Mouse (Mus musculus) T-helper 2 cell (primary cell): ENCODE results near the gene Etnk2.

ENCODE experiments used
- in situ Hi-C: fragments of 300-600 bp; cut with MboI, MseI; formaldehyde crosslinking; loops from one replicate; pipeline ENCODE4 v1.15.1; 2025; ENCODE audit warnings: high pct_unique_total_duplicates

The Etnk2 gene

GRCm38 (mm10) chr1:133382552-133383155, 19.3 kb downstream of the Etnk2 start:
- in situ Hi-C loops, result no loop called here

GRCm38 (mm10) chr1:133383157-133383783, 19.9 kb downstream of the Etnk2 start:
- in situ Hi-C loops, result no loop called here

DNA sequence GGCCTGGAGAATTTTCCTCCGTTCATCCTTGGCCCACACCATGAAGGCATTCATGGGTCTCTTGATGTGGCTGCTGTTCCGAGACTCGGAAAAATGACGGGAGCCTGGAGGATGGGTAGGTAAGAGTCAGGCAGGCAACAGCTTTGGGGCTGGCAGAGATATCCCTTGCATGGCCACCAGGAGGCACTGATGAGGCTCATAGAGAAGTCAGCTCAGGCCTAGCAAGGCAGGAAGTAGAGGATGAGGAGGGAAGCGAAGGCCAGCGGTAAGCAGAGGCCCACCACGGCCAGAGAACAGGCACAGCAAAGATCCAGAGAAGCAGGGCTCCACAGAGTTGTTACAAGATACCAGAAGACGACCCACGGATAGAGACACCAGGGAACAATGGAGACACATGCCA, 22.1 kb downstream of the Etnk2 start:
- in situ Hi-C loops, result loop anchor here (5.0 kb wide), 1 partner anchor 217 kb away; no protein-coding TSS in a partner anchor

DNA sequence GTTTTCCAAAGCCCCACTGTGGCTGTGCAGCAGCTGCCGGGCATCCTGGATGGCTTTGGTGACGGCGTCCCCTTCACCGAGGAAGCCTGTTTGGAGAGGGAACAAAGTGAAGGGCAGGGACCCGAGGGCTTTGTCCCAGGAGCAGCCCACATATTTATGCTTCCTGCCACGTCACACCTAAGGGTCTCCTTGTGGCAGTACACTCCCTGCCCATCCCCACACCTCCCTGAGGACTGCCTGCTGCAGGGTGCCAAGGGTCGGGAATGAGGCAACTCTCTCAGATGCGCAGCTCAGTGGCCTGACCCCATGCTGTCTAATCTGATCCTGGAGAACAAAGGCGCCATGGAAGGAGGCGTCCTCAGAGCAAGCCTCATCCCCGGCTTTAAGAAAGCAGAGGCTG, 22.8 kb downstream of the Etnk2 start:
- in situ Hi-C loops, result loop anchor here (5.0 kb wide), 1 partner anchor 216 kb away; no protein-coding TSS in a partner anchor

- in situ Hi-C loops, result loop anchor here (5.0 kb wide), 1 partner anchor 215 kb away; no protein-coding TSS in a partner anchor
Observed at GRCm38 (mm10) chr1:133387539-133388268, 24.3 kb downstream of the Etnk2 start.

- in situ Hi-C loops, result no loop called here
Observed at GRCm38 (mm10) chr1:133394702-133395101, 31.3 kb downstream of the Etnk2 start.

- in situ Hi-C loops, result no loop called here
Observed at GRCm38 (mm10) chr1:133396693-133397092, 33.3 kb downstream of the Etnk2 start.

DNA sequence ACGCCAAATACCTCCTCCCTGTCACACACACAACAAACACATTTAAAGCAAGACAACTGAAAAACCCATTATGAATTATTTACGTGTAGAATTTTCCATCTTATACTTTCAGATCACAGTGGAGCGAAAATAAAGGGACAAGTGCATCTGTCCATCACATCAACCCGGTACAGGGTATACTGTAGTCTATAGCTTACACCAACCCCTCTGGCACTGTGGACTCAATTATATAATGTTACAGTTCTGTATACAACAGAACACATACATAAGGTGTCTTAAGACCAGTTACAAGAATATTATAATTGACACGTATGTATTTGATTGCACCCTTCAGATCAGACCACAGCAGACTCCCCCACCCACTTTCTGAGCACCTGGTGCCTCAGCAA, 33.7 kb downstream of the Etnk2 start:
- in situ Hi-C loops, result no loop called here

DNA sequence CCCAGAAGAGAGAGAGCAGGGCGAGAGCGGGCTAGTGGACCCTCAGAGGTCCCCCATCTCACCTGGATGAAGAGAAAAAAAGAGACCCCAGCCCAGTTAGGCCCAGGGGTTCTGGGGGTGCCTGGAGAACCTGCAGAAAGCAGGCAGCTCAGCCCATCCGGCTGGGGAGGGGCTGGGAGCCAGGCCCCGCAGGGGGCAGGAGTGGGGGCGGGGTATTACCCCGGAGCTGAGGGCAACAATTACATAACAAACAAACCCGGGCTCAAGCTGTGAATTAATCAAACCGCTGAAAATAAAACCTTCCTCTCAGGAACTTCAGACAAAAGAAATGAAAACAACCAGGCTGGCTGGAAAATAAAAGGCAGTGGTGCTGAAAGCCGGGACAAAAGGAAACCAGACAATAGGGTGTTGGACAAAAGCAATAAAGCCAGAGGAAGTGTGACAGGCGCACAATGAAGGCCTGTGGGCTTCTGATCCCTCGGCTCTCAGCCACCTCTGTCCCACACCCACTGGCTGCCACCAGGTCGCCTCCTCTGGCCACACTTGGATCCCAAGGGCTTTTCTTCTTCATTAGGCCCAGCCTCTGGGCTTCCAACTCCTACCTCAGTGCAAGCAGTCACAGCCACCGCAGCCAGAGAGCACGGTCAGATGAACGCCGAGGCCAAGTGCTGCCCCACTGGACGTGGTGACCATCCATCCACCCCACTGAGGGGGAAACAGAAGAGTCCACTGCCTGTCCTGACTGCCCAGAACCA, 34.3 kb downstream of the Etnk2 start:
- in situ Hi-C loops, result no loop called here

DNA sequence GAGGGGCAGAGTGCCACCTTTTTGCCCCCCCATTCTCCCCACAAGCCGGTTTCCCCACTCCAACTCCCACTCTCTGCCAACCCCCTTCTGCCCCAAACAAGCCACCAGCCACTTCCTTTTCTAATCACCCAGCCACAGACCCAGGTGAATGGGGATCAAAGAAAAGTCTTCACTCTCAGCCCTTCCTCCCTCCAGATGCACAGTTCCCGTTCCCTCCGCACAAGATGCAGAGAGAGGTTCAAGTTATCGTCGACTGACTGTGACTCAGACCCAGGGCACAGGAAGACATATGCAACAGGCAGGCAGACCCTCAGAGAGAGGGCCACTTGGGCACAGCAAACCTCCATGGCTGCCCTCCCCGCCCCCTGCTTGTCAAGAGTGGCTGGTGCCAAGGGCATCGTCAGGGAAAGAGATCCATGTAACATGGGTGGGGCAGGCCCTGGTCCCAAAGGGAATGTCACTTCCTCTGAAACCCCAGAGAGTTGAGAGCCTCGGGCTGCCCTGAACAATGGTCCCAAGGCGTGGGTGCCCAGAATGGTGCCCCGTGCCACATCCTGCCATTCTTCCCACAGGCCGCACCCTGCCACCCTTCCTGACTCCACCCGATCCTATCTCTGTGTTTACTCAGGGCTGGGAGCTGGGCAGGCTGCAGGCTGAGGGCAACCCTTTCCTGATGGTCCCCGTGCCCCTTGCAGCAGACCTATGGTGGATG, 36.8 kb downstream of the Etnk2 start:
- in situ Hi-C loops, result no loop called here

- in situ Hi-C loops, result no loop called here
Observed at GRCm38 (mm10) chr1:133404005-133404404, 40.6 kb downstream of the Etnk2 start.

GRCm38 (mm10) chr1:133406614-133407013, 43.2 kb downstream of the Etnk2 start:
- in situ Hi-C loops, result no loop called here

DNA sequence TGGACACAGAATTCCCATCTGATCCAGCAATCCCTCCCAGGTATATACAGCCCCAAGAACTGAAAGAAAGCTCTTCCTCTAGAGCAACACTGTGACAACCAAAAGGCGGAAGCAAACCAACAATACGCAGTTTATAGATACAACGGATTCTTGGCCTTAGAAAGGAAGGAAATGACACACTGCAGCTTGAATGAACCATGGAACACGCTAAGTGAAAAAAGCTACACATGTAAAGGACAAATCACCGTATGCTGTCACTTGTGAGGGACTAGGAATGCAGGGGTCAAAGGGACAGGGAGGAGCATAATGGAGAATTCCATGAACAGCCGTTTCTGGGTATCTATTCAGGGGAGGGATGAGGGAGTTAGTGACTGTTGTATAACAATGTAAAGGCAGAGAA, 44.1 kb downstream of the Etnk2 start:
- in situ Hi-C loops, result no loop called here

DNA sequence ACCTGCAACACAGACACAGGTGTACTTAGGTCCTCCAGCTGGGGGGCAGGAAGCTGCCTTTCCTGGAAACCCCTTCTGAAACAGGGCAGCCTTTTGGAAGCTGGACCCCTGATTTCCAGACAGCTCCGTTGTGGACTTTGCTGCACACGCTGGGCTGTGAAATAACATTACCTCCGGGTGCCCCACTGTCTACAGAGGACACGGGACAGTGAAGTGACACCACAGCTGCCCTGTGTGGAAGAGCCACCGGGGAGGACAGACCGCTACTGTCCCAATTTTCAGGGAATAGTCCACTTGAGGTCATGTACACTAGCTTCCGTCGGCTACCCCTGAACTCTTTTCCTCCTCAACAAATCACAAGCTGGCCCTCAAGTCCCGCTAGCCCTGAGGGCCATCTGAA, 44.9 kb downstream of the Etnk2 start:
- in situ Hi-C loops, result no loop called here

DNA sequence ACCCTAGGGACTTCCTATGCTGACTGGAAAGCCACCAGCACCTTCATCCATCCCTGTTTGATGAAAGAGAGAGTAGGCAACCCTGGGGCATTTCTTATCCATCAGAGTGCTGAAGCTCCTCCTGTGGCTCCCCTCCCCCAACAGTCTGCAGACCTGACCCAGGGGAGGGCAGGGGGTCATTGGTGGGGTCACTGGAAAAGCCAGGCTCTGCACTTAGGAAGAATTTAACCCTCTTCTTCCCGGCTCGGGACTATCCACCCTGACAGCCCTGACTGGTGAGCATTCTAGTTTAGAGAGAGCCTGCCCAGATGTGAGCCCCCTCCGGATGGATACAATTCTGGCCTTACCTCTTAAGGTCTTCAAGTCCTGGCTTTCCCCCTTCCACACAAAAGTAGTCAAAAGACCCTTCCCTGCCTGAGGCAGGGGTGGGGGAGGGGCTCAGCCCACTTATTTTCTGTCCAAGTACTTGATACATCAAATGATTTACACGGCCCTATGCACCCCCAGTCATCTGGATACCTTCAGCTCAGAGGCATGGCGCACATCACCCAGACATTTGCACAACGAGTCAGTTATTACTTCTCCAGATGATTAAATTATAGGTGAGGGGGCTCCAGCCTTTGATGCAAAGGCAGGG, 45.6 kb downstream of the Etnk2 start:
- in situ Hi-C loops, result no loop called here

- in situ Hi-C loops, result no loop called here
Observed at GRCm38 (mm10) chr1:133409786-133410185, 46.4 kb downstream of the Etnk2 start.

GRCm38 (mm10) chr1:133411506-133412147, 48.3 kb downstream of the Etnk2 start:
- in situ Hi-C loops, result no loop called here

DNA sequence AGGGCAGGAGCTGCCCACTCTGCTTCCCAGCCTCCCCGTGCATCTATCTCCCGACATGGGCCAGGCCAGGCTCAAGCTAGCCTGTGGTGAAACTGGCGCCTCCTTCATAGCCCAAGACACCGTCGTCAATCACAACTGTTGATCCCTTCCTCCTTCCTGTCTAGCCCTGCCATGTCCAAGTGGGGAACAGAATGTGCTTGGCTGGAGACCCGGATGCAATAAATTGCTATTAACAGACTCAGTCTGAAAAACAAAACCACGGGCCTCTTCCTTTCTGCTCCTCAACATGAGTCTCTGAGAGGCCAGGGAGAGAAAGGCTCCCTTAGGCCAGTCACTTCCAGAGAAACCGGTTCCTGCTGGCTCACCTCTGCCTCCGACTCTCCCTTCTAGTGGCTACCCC, 49.6 kb downstream of the Etnk2 start:
- in situ Hi-C loops, result no loop called here

- in situ Hi-C loops, result no loop called here
Observed at GRCm38 (mm10) chr1:133415086-133415485, 51.7 kb downstream of the Etnk2 start.

- in situ Hi-C loops, result no loop called here
Observed at GRCm38 (mm10) chr1:133415505-133415904, 52.1 kb downstream of the Etnk2 start.
